Mouse (Mus musculus) heart, embryonic 15.5 days (tissue): Measurements from ENCODE around the gene Map3k13. TPM values are rescaled to one million over a fixed set of nuclear protein-coding genes. Genes with fewer than 3 reads are reported as not detected.
"Not testable (repeated sequence)": the region's sequence is repeated elsewhere in the genome, so short reads cannot be mapped to it uniquely, and the experiment has no call there.

Experiments
- ATAC-seq: fragments of 200-750 bp; cut with Nextera tagmentation; replicated peaks from 2 replicates; pipeline ENCODE4 v1.8.0; 2017; ENCODE audit warnings: low read depth, moderate TSS enrichment; ENCODE audit not compliant: insufficient number of reproducible peaks, insufficient read depth, low FRiP score
- H3K27ac ChIP-seq: fragments of 300-500 bp; sonication (generic); 2 replicates; pipeline ENCODE4 v1.5.1; 2015; ENCODE audit warnings: mild to moderate bottlenecking, inconsistent platforms
- H3K27me3 ChIP-seq: fragments of 300-500 bp; sonication (generic); 2 replicates; pipeline ENCODE4 v1.6.1; 2015; ENCODE audit warnings: inconsistent platforms
- H3K36me3 ChIP-seq: fragments of 300-500 bp; sonication (generic); 2 replicates; pipeline ENCODE4 v1.6.1; 2015; ENCODE audit warnings: mild to moderate bottlenecking, inconsistent platforms
- H3K4me1 ChIP-seq: fragments of 300-500 bp; sonication (generic); replicated peaks from 2 replicates; pipeline ENCODE4 v1.6.1; 2015; ENCODE audit warnings: inconsistent platforms
- H3K4me2 ChIP-seq: fragments of 300-500 bp; sonication (generic); 2 replicates; pipeline ENCODE4 v1.6.1; 2015; ENCODE audit warnings: inconsistent platforms, mild to moderate bottlenecking, moderate library complexity
- H3K4me3 ChIP-seq: fragments of 300-500 bp; sonication (generic); 2 replicates; pipeline ENCODE4 v1.5.1; 2015; ENCODE audit warnings: mild to moderate bottlenecking, inconsistent platforms
- H3K9ac ChIP-seq: fragments of 300-500 bp; sonication (generic); 2 replicates; pipeline ENCODE4 v1.6.1; 2015; ENCODE audit warnings: mild to moderate bottlenecking, inconsistent platforms
- H3K9me3 ChIP-seq: fragments of 300-500 bp; sonication (generic); replicated peaks from 2 replicates; pipeline ENCODE4 v1.6.1; 2016; ENCODE audit warnings: inconsistent platforms
- WGBS: fragments of 180-500 bp; shearing (Covaris S2); methylation state at CpG from one replicate; pipeline ENCODE4 v1.1.7; 2015; ENCODE audit warnings: mixed read lengths; 5-methylcytosine and 5-hydroxymethylcytosine counted together
- polyA plus RNA-seq: library from polyadenylated mRNA; unstranded; fragments of >200 nt; fragmentation: Nextera tagmentation; extraction: Ambion mirVana; gene quantifications from 2 replicates; pipeline ENCODE4 v1.2.1, GENCODE M21; 2015

Gene Map3k13
- polyA plus RNA-seq, 1 experiment from 2014 or later = 0.60 TPM

GRCm38 (mm10) chr16:21807786-21808185 lies 13.6 kb downstream of the Map3k13 start:
- not testable (repeated sequence) for H3K27me3 ChIP-seq, H3K36me3 ChIP-seq, H3K4me3 ChIP-seq, H3K27ac ChIP-seq, H3K9me3 ChIP-seq, H3K4me1 ChIP-seq, ATAC-seq, H3K9ac ChIP-seq, H3K4me2 ChIP-seq
- WGBS = 86% methylated on average over 7 of the region's 7 CpGs

DNA sequence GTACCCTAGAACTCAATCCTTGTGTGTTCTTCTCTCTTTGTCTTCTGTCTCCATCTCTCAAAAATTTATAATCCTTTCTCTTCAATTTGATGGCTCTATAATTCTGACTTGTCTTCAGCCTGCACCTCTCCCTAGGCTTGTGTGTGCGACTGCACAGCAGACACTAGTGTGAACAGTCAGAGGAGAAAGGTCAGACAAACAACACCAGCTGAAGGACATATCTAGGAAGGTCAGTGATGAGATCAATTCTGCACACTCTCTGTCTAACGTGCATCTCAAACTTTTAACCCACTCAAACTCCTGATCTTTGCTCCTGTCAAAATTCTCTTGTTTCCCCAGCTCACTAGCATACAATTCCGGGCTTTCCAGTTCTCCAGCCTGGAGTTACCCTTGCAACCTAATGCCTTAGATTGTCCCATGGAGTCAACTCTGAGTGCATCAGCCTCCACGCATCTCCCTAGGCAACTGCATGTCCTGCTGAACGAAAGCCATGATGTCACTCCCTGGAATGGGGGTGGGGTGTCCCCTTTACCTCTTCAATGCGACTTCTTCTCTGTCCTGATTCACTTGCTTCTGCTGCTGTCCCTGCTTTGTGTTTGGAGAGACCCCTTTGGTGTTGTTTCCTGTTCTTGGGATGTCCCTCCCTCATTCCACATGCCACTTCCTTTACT lies 19.2 kb downstream of the Map3k13 start:
- Histone ChIP-seq H3K27me3 (no peaks in the 10 kb centered on the region), H3K9ac (no peak overlapping the region), H3K36me3 (no peaks in the 10 kb centered on the region), H3K4me1 (no peaks in the 10 kb centered on the region), H3K4me3 (no peak overlapping the region), H3K27ac (no peak overlapping the region), H3K4me2 (no peak overlapping the region), H3K9me3 (no peaks in the 10 kb centered on the region)
- ATAC-seq = no peak
- 56% methylated on average over 6 of the region's 6 CpGs for WGBS

- 61% methylated on average over 11 of the region's 11 CpGs for WGBS
- Histone ChIP-seq H3K27ac (no peak overlapping the region), H3K9me3 (no peaks in the 10 kb centered on the region), H3K27me3 (no peaks in the 10 kb centered on the region), H3K4me3 (no peak overlapping the region), H3K4me1 (no peaks in the 10 kb centered on the region), H3K36me3 (no peaks in the 10 kb centered on the region), H3K4me2 (peak overlapping the region; percentile 41; the same call in 1 of the 2 replicates), H3K9ac (no peak overlapping the region)
- ATAC-seq = 0 out of 2 replicates have a peak, but pooled peaks have one; percentile 27
Observed at GRCm38 (mm10) chr16:21814861-21815668, 20.9 kb downstream of the Map3k13 start.

DNA sequence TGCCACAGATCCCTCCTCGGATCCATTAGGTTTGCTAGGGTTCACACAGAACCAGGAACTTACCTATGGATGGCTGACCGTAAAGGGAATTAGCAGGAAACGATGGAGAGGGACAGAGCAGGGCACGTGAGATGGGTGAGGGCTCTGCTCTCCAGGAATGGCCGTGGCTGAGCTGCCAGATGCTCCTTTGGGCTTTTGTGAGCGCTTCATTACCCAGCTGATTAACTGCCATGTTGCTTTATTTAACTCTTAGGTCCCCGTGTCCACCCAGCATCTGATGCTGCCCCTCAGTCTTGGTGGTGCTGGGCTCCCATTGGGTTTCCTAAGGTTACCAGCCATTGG lies 21.5 kb downstream of the Map3k13 start:
- Histone ChIP-seq H3K4me1 (no peaks in the 10 kb centered on the region), H3K9me3 (no peaks in the 10 kb centered on the region), H3K36me3 (no peaks in the 10 kb centered on the region), H3K27ac (no peak overlapping the region), H3K9ac (no peak overlapping the region), H3K4me2 (no peak overlapping the region), H3K4me3 (no peak overlapping the region), H3K27me3 (no peaks in the 10 kb centered on the region)
- WGBS = 70% methylated on average over 7 of the region's 7 CpGs
- ATAC-seq = no peak

- H3K9ac ChIP-seq = no peak overlapping the region
- no peak for ATAC-seq
- WGBS = 44% methylated on average over 9 of the region's 9 CpGs
- peak overlapping the region; percentile 33; the same call in 1 of the 2 replicates for H3K4me2 ChIP-seq
- no peak overlapping the region for H3K4me3 ChIP-seq
- H3K9me3 ChIP-seq = no peaks in the 10 kb centered on the region
- H3K36me3 ChIP-seq = no peaks in the 10 kb centered on the region
- no peaks in the 10 kb centered on the region for H3K27me3 ChIP-seq
- H3K4me1 ChIP-seq = no peaks in the 10 kb centered on the region
- no peak overlapping the region for H3K27ac ChIP-seq
Observed at GRCm38 (mm10) chr16:21818132-21818531, 24.0 kb downstream of the Map3k13 start.

GRCm38 (mm10) chr16:21818629-21819028 lies 24.5 kb downstream of the Map3k13 start:
- H3K36me3 ChIP-seq = no peaks in the 10 kb centered on the region
- no peak overlapping the region for H3K4me3 ChIP-seq
- H3K4me2 ChIP-seq = peak overlapping the region; percentile 33; the same call in 1 of the 2 replicates
- no peaks in the 10 kb centered on the region for H3K27me3 ChIP-seq
- no peaks in the 10 kb centered on the region for H3K4me1 ChIP-seq
- ATAC-seq = no peak
- H3K9ac ChIP-seq = no peak overlapping the region
- WGBS = 48% methylated on average over 8 of the region's 8 CpGs
- no peaks in the 10 kb centered on the region for H3K9me3 ChIP-seq
- no peak overlapping the region; the same call in 1 of the 2 replicates for H3K27ac ChIP-seq

GRCm38 (mm10) chr16:21825612-21826031 lies 31.5 kb downstream of the Map3k13 start:
- no peak overlapping the region for H3K4me2 ChIP-seq
- no peak for ATAC-seq
- no peak overlapping the region for H3K27ac ChIP-seq
- peaks cover 6% of the 10 kb centered on the region for H3K4me1 ChIP-seq
- 69% methylated on average over 9 of the region's 9 CpGs for WGBS
- no peaks in the 10 kb centered on the region for H3K9me3 ChIP-seq
- no peaks in the 10 kb centered on the region for H3K27me3 ChIP-seq
- no peaks in the 10 kb centered on the region for H3K36me3 ChIP-seq
- no peak overlapping the region for H3K9ac ChIP-seq
- no peak overlapping the region for H3K4me3 ChIP-seq

DNA sequence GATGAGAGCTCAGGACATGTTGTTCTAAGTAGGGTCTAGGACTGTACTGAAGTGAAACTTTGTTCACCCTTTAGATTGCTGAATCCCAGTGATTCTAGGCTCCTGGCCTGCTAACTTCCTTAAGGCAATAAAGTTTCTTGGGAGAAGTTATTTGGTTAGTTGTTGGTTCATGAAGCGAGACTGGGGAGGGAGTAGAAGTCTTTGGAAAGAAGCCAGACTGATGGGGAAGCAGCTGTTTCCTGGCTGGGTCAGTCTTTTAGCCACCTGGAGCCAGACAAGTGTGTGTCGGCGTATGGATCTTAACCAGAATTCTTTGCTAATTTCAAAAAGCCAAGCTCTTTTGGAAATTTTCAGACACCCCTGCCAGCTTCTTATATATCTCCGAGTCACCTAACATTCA lies 33.0 kb downstream of the Map3k13 start:
- no peak overlapping the region for H3K27ac ChIP-seq

DNA sequence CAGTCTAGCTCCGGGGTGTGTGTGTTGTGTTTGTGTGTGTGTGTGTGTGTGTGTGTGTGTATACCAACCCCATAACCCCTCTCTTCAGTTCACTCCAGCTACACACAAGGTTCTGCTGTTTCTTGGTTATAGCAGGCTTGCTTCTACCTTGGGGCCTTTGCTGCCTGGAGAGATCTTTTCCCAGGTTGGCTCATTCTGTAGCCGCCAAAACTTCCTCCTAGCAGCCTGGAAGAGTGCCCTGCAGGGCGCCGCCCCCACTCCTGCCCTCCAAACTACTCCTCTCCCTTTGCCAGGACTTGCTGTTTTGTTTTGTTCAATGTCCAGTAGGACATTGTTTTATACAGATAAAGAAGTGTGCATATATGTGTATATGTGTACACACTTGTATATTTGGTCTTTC lies 33.4 kb downstream of the Map3k13 start:
- Histone ChIP-seq H3K4me1 (peaks cover 6% of the 10 kb centered on the region), H3K9ac (no peak overlapping the region), H3K4me3 (no peak overlapping the region), H3K36me3 (no peaks in the 10 kb centered on the region), H3K27me3 (no peaks in the 10 kb centered on the region), H3K9me3 (no peaks in the 10 kb centered on the region), H3K27ac (no peak overlapping the region), H3K4me2 (no peak overlapping the region)
- no peak for ATAC-seq
- WGBS = 69% methylated on average over 4 of the region's 4 CpGs

More for the DNA sequence above, 33.0 kb downstream of the Map3k13 start:
- ATAC-seq = no peak
- H3K36me3 ChIP-seq = no peaks in the 10 kb centered on the region
- no peaks in the 10 kb centered on the region for H3K27me3 ChIP-seq
- H3K9me3 ChIP-seq = no peaks in the 10 kb centered on the region
- no peak overlapping the region for H3K4me3 ChIP-seq
- H3K4me2 ChIP-seq = no peak overlapping the region
- no peak overlapping the region for H3K9ac ChIP-seq
- WGBS = 61% methylated on average over 4 of the region's 4 CpGs
- peaks cover 6% of the 10 kb centered on the region for H3K4me1 ChIP-seq

- Histone ChIP-seq H3K4me2 (no peak overlapping the region), H3K27ac (no peak overlapping the region), H3K36me3 (no peaks in the 10 kb centered on the region), H3K4me1 (peaks cover 6% of the 10 kb centered on the region), H3K4me3 (no peak overlapping the region), H3K9ac (no peak overlapping the region), H3K27me3 (no peaks in the 10 kb centered on the region), H3K9me3 (no peaks in the 10 kb centered on the region)
- ATAC-seq = no peak
- WGBS = 36% methylated on average over 5 of the region's 5 CpGs
Observed at GRCm38 (mm10) chr16:21829711-21830110, 35.6 kb downstream of the Map3k13 start.

DNA sequence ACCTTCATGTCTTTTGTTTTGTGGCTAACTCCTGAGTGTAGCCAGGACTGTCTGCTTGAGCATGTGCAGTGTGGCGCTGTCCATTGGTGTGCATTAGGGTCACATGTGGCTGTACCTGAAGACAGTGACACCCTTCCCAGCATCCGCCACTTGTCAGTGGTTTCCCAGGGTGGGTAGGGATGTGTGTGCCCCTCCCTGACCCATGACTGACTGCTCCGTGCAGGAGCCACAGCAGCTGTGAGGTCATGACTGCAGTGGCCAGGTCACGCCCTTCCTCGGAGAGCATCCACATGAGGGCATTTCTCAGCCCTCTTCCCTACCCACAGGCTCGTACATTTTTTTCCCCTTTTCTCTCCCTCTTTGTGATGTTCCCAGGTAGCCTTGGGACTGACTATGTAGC lies 36.6 kb downstream of the Map3k13 start:
- H3K4me2 ChIP-seq = no peak overlapping the region
- H3K4me1 ChIP-seq = peaks cover 6% of the 10 kb centered on the region
- H3K9ac ChIP-seq = no peak overlapping the region
- H3K27ac ChIP-seq = no peak overlapping the region
- 68% methylated on average over 6 of the region's 6 CpGs for WGBS
- H3K36me3 ChIP-seq = no peaks in the 10 kb centered on the region
- no peak for ATAC-seq
- no peak overlapping the region for H3K4me3 ChIP-seq
- H3K27me3 ChIP-seq = no peaks in the 10 kb centered on the region
- no peaks in the 10 kb centered on the region for H3K9me3 ChIP-seq
